Mouse (Mus musculus) heart, embryonic 11.5 days (tissue): ENCODE measurements around the gene Amn. TPM values are rescaled to one million over a fixed set of nuclear protein-coding genes. Genes with fewer than 3 reads are reported as not detected.

Experiments used
- ATAC-seq: fragments of 200-750 bp; cut with Nextera tagmentation; replicated peaks from 2 replicates; pipeline ENCODE4 v1.8.0; 2017; ENCODE audit warnings: moderate library complexity; ENCODE audit not compliant: insufficient number of reproducible peaks, low FRiP score, low TSS enrichment
- H3K27ac ChIP-seq: fragments of 300-500 bp; sonication (generic); 2 replicates; pipeline ENCODE4 v1.5.1; 2014; ENCODE audit warnings: mild to moderate bottlenecking, low read depth, low read length
- H3K27me3 ChIP-seq: fragments of 300-500 bp; sonication (generic); 2 replicates; pipeline ENCODE4 v1.6.1; 2014; ENCODE audit warnings: mild to moderate bottlenecking, low read length, mixed read lengths; ENCODE audit not compliant: control insufficient read depth, insufficient read depth
- H3K36me3 ChIP-seq: fragments of 300-500 bp; sonication (generic); 2 replicates; pipeline ENCODE4 v1.6.1; 2014; ENCODE audit warnings: mild to moderate bottlenecking, low read length, moderate library complexity, mixed read lengths; ENCODE audit not compliant: control insufficient read depth, insufficient read depth
- H3K4me1 ChIP-seq: fragments of 300-500 bp; sonication (generic); 2 replicates; pipeline ENCODE4 v1.6.1; 2014; ENCODE audit warnings: low read length; ENCODE audit not compliant: control insufficient read depth, insufficient read depth
- H3K4me2 ChIP-seq: fragments of 300-500 bp; sonication (generic); 2 replicates; pipeline ENCODE4 v1.6.1; 2014; ENCODE audit warnings: mild to moderate bottlenecking, moderate library complexity
- H3K4me3 ChIP-seq: fragments of 300-500 bp; sonication (generic); 2 replicates; pipeline ENCODE4 v1.5.1; 2014; ENCODE audit warnings: low read depth, low read length
- H3K9ac ChIP-seq: fragments of 300-500 bp; sonication (generic); 2 replicates; pipeline ENCODE4 v1.6.1; 2014; ENCODE audit warnings: mild to moderate bottlenecking, low read depth, low read length, moderate library complexity
- H3K9me3 ChIP-seq: fragments of 300-500 bp; sonication (generic); replicated peaks from 2 replicates; pipeline ENCODE4 v1.6.1; 2016; ENCODE audit warnings: low read length; ENCODE audit not compliant: control insufficient read depth
- WGBS: fragments of 180-500 bp; shearing (Covaris S2); extraction: QIAGEN DNeasy Blood & Tissue Kit; methylation state at CpG from one replicate; pipeline ENCODE4 v1.1.7; 2014; ENCODE audit not compliant: insufficient replicate concordance; 5-methylcytosine and 5-hydroxymethylcytosine counted together
- polyA plus RNA-seq: library from polyadenylated mRNA; unstranded; fragments of >200 nt; fragmentation: Nextera tagmentation; extraction: Ambion mirVana; gene quantifications from 2 replicates; pipeline ENCODE4 v1.2.1, GENCODE M21; 2014

The Amn gene
- polyA plus RNA-seq, 1 experiment from 2014 or later: 2.2 TPM

- Histone ChIP-seq H3K4me2 (no peak overlapping the region), H3K27ac (no peak overlapping the region), H3K9ac (no peak overlapping the region), H3K9me3 (no peaks in the 10 kb centered on the region), H3K4me1 (no peaks in the 10 kb centered on the region), H3K4me3 (no peak overlapping the region), H3K36me3 (peaks cover 58% of the 10 kb centered on the region), H3K27me3 (no peaks in the 10 kb centered on the region)
- WGBS: 91% methylated on average over 27 of the region's 27 CpGs
- ATAC-seq: no peak
Measured at GRCm38 (mm10) chr12:111301322-111302017, 30.6 kb downstream of the Amn start.

- peaks cover 61% of the 10 kb centered on the region for H3K36me3 ChIP-seq
- WGBS: 90% methylated on average over 14 of the region's 14 CpGs
- no peak for ATAC-seq
- H3K9me3 ChIP-seq: no peaks in the 10 kb centered on the region
- H3K4me3 ChIP-seq: no peak overlapping the region
- no peak overlapping the region for H3K9ac ChIP-seq
- H3K27ac ChIP-seq: no peak overlapping the region
- H3K27me3 ChIP-seq: no peaks in the 10 kb centered on the region
- no peak overlapping the region for H3K4me2 ChIP-seq
- no peaks in the 10 kb centered on the region for H3K4me1 ChIP-seq
Measured at GRCm38 (mm10) chr12:111302018-111302345, 31.1 kb downstream of the Amn start.

GRCm38 (mm10) chr12:111303702-111304337 is 32.9 kb downstream of the Amn start:
- WGBS: 88% methylated on average over 8 of the region's 8 CpGs
- H3K4me2 ChIP-seq: no peak overlapping the region
- H3K9ac ChIP-seq: no peak overlapping the region
- H3K4me1 ChIP-seq: no peaks in the 10 kb centered on the region
- no peaks in the 10 kb centered on the region for H3K27me3 ChIP-seq
- no peak overlapping the region for H3K4me3 ChIP-seq
- no peaks in the 10 kb centered on the region for H3K9me3 ChIP-seq
- no peak overlapping the region for H3K27ac ChIP-seq
- no peak for ATAC-seq
- peaks cover 63% of the 10 kb centered on the region for H3K36me3 ChIP-seq

GRCm38 (mm10) chr12:111306821-111307220 is 35.9 kb downstream of the Amn start:
- Histone ChIP-seq H3K36me3 (peaks cover 57% of the 10 kb centered on the region), H3K9ac (no peak overlapping the region), H3K4me2 (no peak overlapping the region), H3K4me3 (no peak overlapping the region), H3K4me1 (no peaks in the 10 kb centered on the region), H3K27ac (no peak overlapping the region), H3K27me3 (no peaks in the 10 kb centered on the region), H3K9me3 (no peaks in the 10 kb centered on the region)
- 86% methylated on average over 8 of the region's 8 CpGs for WGBS
- ATAC-seq: no peak

- 90% methylated on average over 12 of the region's 12 CpGs for WGBS
- Histone ChIP-seq H3K36me3 (peaks cover 55% of the 10 kb centered on the region), H3K9ac (no peak overlapping the region)
Measured at GRCm38 (mm10) chr12:111309256-111309655, 38.4 kb downstream of the Amn start.

GRCm38 (mm10) chr12:111309931-111310330 is 39.0 kb downstream of the Amn start:
- H3K9me3 ChIP-seq: no peaks in the 10 kb centered on the region
- 82% methylated on average over 14 of the region's 14 CpGs for WGBS

More at GRCm38 (mm10) chr12:111309256-111309655, 38.4 kb downstream of the Amn start:
- Histone ChIP-seq H3K27ac (no peak overlapping the region), H3K4me1 (no peaks in the 10 kb centered on the region), H3K4me2 (no peak overlapping the region), H3K9me3 (no peaks in the 10 kb centered on the region), H3K27me3 (no peaks in the 10 kb centered on the region), H3K4me3 (no peak overlapping the region)
- ATAC-seq: no peak

GRCm38 (mm10) chr12:111311775-111312174 is 40.9 kb downstream of the Amn start:
- Histone ChIP-seq H3K4me2 (no peak overlapping the region), H3K27ac (no peak overlapping the region), H3K36me3 (peaks cover 54% of the 10 kb centered on the region), H3K27me3 (no peaks in the 10 kb centered on the region), H3K4me1 (no peaks in the 10 kb centered on the region), H3K9me3 (no peaks in the 10 kb centered on the region), H3K9ac (no peak overlapping the region), H3K4me3 (no peak overlapping the region)
- ATAC-seq: no peak
- 89% methylated on average over 10 of the region's 10 CpGs for WGBS

More at GRCm38 (mm10) chr12:111309931-111310330, 39.0 kb downstream of the Amn start:
- Histone ChIP-seq H3K4me2 (no peak overlapping the region), H3K36me3 (peaks cover 57% of the 10 kb centered on the region), H3K27me3 (no peaks in the 10 kb centered on the region), H3K9ac (no peak overlapping the region), H3K4me3 (no peak overlapping the region), H3K27ac (no peak overlapping the region), H3K4me1 (no peaks in the 10 kb centered on the region)
- ATAC-seq: 0 out of 2 replicates have a peak, but pooled peaks have one; percentile 25

- Histone ChIP-seq H3K9ac (no peak overlapping the region), H3K27ac (no peak overlapping the region), H3K4me1 (no peaks in the 10 kb centered on the region), H3K4me3 (no peak overlapping the region), H3K36me3 (peaks cover 58% of the 10 kb centered on the region), H3K9me3 (no peaks in the 10 kb centered on the region), H3K27me3 (no peaks in the 10 kb centered on the region), H3K4me2 (no peak overlapping the region)
- ATAC-seq: no peak
- 93% methylated on average over 7 of the region's 7 CpGs for WGBS
Measured at GRCm38 (mm10) chr12:111314273-111314672, 43.4 kb downstream of the Amn start.

GRCm38 (mm10) chr12:111317694-111318093 is 46.8 kb downstream of the Amn start:
- 92% methylated on average over 9 of the region's 9 CpGs for WGBS
- H3K4me2 ChIP-seq: no peak overlapping the region
- no peaks in the 10 kb centered on the region for H3K27me3 ChIP-seq
- no peak overlapping the region for H3K27ac ChIP-seq
- no peak overlapping the region for H3K4me3 ChIP-seq
- no peak for ATAC-seq
- no peaks in the 10 kb centered on the region for H3K9me3 ChIP-seq
- no peaks in the 10 kb centered on the region for H3K4me1 ChIP-seq
- no peak overlapping the region for H3K9ac ChIP-seq
- H3K36me3 ChIP-seq: peaks cover 77% of the 10 kb centered on the region
